Mouse (Mus musculus) forebrain, embryonic 11.5 days (tissue): ENCODE measurements around the gene C77080. TPM values are rescaled to one million over a fixed set of nuclear protein-coding genes. Genes with fewer than 3 reads are reported as not detected.

Experiments
- ATAC-seq: fragments of 200-750 bp; cut with Nextera tagmentation; replicated peaks from 2 replicates; pipeline ENCODE4 v1.8.0; 2017; ENCODE audit warnings: moderate TSS enrichment; ENCODE audit not compliant: low FRiP score
- DNase-seq: peaks from one replicate; pipeline ENCODE4 v3.0.0-alpha.2; 2017; ENCODE audit warnings: low spot score
- H3K27ac ChIP-seq: fragments of 300-500 bp; sonication (generic); 2 replicates; pipeline ENCODE4 v1.5.1; 2014; ENCODE audit warnings: low read depth, low read length
- H3K27me3 ChIP-seq: fragments of 300-500 bp; sonication (generic); 2 replicates; pipeline ENCODE4 v1.6.1; 2014; ENCODE audit warnings: mild to moderate bottlenecking, low read length, mixed read lengths; ENCODE audit not compliant: control insufficient read depth, insufficient read depth
- H3K36me3 ChIP-seq: fragments of 300-500 bp; sonication (generic); 2 replicates; pipeline ENCODE4 v1.6.1; 2014; ENCODE audit warnings: mild to moderate bottlenecking, low read length, moderate library complexity, mixed read lengths; ENCODE audit not compliant: control insufficient read depth, insufficient read depth
- H3K4me1 ChIP-seq: fragments of 300-500 bp; sonication (generic); replicated peaks from 2 replicates; pipeline ENCODE4 v1.6.1; 2014; ENCODE audit warnings: low read length, mixed read lengths; ENCODE audit not compliant: control insufficient read depth, insufficient read depth
- H3K4me2 ChIP-seq: fragments of 300-500 bp; sonication (generic); 2 replicates; pipeline ENCODE4 v1.6.1; 2014; ENCODE audit warnings: low read depth, mild to moderate bottlenecking, low read length, moderate library complexity, mixed read lengths; ENCODE audit not compliant: severe bottlenecking
- H3K4me3 ChIP-seq: fragments of 300-500 bp; sonication (generic); 2 replicates; pipeline ENCODE4 v1.5.1; 2014; ENCODE audit warnings: low read depth, low read length
- H3K9ac ChIP-seq: fragments of 300-500 bp; sonication (generic); 2 replicates; pipeline ENCODE4 v1.6.1; 2014; ENCODE audit warnings: low read length
- H3K9me3 ChIP-seq: fragments of 300-500 bp; sonication (generic); 2 replicates; pipeline ENCODE4 v1.6.1; 2016; ENCODE audit warnings: low read length, mixed read lengths; ENCODE audit not compliant: control insufficient read depth
- WGBS: fragments of 180-500 bp; shearing (Covaris S2); extraction: QIAGEN DNeasy Blood & Tissue Kit; methylation state at CpG from one replicate; pipeline ENCODE4 v1.1.7; 2014; 5-methylcytosine and 5-hydroxymethylcytosine counted together
- polyA plus RNA-seq: library from polyadenylated mRNA; unstranded; fragments of >200 nt; fragmentation: Nextera tagmentation; extraction: Ambion mirVana; gene quantifications from 2 replicates; pipeline ENCODE4 v1.2.1, GENCODE M21; 2014

C77080 gene
- polyA plus RNA-seq, 1 experiment from 2014 or later = 4.7 TPM

- H3K36me3 ChIP-seq = no peaks in the 10 kb centered on the region
- no peak for ATAC-seq
- peaks cover 9% of the 10 kb centered on the region; the same call in 1 of the 2 replicates for H3K27me3 ChIP-seq
- no peak overlapping the region for H3K27ac ChIP-seq
- H3K9ac ChIP-seq = no peak overlapping the region
- H3K4me2 ChIP-seq = no peak overlapping the region
- H3K9me3 ChIP-seq = no peaks in the 10 kb centered on the region
- WGBS = 89% methylated on average over 5 of the region's 5 CpGs
- DNase-seq = no peak
- no peak overlapping the region for H3K4me3 ChIP-seq
- peaks cover 10% of the 10 kb centered on the region; the same call in 1 of the 2 replicates for H3K4me1 ChIP-seq
Measured at GRCm38 (mm10) chr4:129283226-129283625, 22.0 kb upstream of the C77080 start.

DNA sequence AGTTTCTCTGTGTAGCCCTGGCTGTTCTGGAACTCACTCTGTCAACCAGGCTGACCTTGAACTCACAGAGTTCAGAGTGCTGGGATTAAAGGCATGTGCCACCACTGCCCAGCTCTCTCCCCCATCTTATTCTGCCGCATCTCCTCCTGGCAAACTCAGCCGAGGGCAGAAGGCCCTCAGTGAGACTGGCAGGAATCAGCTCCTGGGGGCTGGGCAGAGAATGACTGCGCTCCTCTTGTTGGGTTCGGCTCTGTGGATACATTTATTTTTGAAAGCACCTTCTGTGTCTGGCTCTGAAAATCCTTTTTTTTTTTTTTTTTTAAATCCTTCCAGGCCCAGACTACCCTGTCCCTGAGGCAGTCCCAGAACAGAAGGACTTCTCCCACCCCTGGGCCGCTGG is 21.6 kb upstream of the C77080 start:
- DNase-seq (no peak), ATAC-seq (no peak)
- H3K4me3 ChIP-seq = no peak overlapping the region
- no peaks in the 10 kb centered on the region for H3K9me3 ChIP-seq
- H3K9ac ChIP-seq = no peak overlapping the region
- H3K27me3 ChIP-seq = peaks cover 9% of the 10 kb centered on the region; the same call in 1 of the 2 replicates
- H3K27ac ChIP-seq = no peak overlapping the region
- H3K36me3 ChIP-seq = no peaks in the 10 kb centered on the region
- 88% methylated on average over 5 of the region's 5 CpGs for WGBS
- H3K4me2 ChIP-seq = no peak overlapping the region
- H3K4me1 ChIP-seq = peaks cover 10% of the 10 kb centered on the region; the same call in 1 of the 2 replicates

DNA sequence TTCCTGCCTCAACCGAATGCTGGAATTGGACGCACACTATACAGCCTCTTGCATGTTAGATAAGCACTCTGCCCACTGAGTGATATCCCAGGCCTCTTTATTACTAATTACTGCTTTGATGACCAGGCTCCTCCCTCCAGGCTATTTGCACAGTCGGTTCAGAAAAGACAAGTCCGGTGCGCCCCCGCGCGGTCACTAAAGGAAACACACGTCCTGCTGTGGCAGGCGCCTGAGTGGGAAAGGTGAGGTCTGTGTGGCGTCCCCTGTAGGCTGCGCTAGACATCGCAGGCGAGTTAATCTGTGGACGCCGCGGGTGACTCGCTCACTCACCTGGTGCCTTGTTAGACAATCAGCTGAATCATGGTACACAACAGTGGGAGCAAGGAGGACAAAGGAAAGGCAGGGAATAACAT is 15.3 kb upstream of the C77080 start:
- 2% methylated on average over 18 of the region's 18 CpGs for WGBS
- no peak; the same call in 1 of the 2 replicates for ATAC-seq
- no peak overlapping the region for H3K4me2 ChIP-seq

DNA sequence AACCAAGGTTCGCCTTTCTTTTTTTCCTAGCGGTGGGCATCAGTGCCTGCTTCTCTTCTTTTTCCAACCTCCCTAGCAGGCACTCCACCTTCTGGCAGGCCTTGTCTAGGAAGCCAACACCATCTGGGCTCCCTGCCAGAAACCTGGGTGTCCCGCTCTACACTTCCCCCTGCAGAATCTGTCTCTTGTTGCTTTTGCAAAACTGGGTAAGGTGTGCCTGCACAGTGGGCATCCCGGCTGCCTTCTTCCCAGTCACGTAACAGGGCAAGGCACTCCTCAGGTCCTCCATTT is 11.5 kb upstream of the C77080 start:
- Histone ChIP-seq H3K4me1 (no peaks in the 10 kb centered on the region), H3K9ac (no peak overlapping the region), H3K4me2 (no peak overlapping the region), H3K27ac (no peak overlapping the region), H3K27me3 (no peaks in the 10 kb centered on the region), H3K4me3 (no peak overlapping the region), H3K36me3 (no peaks in the 10 kb centered on the region), H3K9me3 (no peaks in the 10 kb centered on the region)
- WGBS = 49% methylated on average over 5 of the region's 5 CpGs
- no peak for DNase-seq
- ATAC-seq = no peak

More for the DNA sequence above, 15.3 kb upstream of the C77080 start:
- H3K27ac ChIP-seq = no peak overlapping the region
- peak; percentile 97 for DNase-seq
- H3K9me3 ChIP-seq = no peaks in the 10 kb centered on the region
- H3K4me1 ChIP-seq = no peaks in the 10 kb centered on the region
- no peak overlapping the region for H3K4me3 ChIP-seq
- H3K36me3 ChIP-seq = no peaks in the 10 kb centered on the region
- H3K9ac ChIP-seq = no peak overlapping the region
- H3K27me3 ChIP-seq = no peaks in the 10 kb centered on the region

GRCm38 (mm10) chr4:129271991-129272755 is 11.0 kb upstream of the C77080 start:
- no peaks in the 10 kb centered on the region for H3K36me3 ChIP-seq
- ATAC-seq = no peak
- H3K27ac ChIP-seq = no peak overlapping the region
- H3K4me1 ChIP-seq = no peaks in the 10 kb centered on the region
- H3K9me3 ChIP-seq = no peaks in the 10 kb centered on the region
- no peak for DNase-seq
- no peak overlapping the region for H3K4me3 ChIP-seq
- H3K4me2 ChIP-seq = no peak overlapping the region
- no peaks in the 10 kb centered on the region for H3K27me3 ChIP-seq
- no peak overlapping the region for H3K9ac ChIP-seq
- WGBS = 20% methylated on average over 15 of the region's 15 CpGs

DNA sequence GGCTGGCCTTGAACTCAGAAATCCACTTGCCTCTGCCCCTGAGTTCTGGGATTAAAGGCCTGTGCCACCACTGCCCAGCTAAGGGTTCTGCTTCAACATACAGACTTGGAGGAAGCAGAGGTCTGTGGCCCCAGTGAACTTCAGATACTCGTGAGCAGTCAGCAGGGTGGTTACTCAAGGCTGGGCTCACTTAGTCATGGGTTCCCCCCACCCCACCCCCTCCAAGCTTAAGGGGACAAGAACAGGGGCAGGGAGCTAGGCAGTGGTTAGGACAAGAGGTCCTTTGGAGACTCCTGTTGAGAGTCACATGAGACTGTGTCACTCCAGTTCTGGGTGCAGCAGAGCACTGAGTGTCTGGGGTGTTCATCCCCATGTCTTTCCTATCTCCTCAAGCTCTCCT is 7.5 kb upstream of the C77080 start:
- Histone ChIP-seq H3K9me3 (no peaks in the 10 kb centered on the region), H3K9ac (no peak overlapping the region), H3K4me1 (no peaks in the 10 kb centered on the region), H3K36me3 (no peaks in the 10 kb centered on the region), H3K4me2 (no peak overlapping the region), H3K4me3 (no peak overlapping the region), H3K27ac (no peak overlapping the region), H3K27me3 (no peaks in the 10 kb centered on the region)
- WGBS = 54% methylated on average over 1 of the region's 1 CpGs
- DNase-seq = no peak
- ATAC-seq = no peak

DNA sequence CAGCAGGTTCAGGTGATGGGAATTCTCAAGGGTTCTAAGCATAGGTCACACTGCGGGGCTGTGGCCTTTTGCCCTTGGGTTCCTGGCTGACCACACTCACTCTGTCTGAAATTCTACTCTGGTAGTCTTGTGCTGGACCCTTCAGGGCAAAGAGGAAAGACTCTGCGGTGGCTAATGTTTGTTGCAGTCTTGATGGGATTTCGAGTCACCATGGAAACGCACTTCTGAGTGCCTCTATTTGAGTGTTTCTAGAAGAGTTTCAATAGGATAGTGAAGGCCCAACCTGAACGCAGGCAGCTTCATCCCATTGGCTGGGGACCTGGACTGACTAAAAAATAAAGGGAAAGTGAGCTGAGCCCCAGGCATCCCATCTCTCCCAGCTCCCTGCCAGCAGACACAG is 5.6 kb upstream of the C77080 start:
- ATAC-seq (no peak), DNase-seq (no peak)
- H3K9ac ChIP-seq = no peak overlapping the region
- 73% methylated on average over 5 of the region's 5 CpGs for WGBS
- no peaks in the 10 kb centered on the region for H3K36me3 ChIP-seq
- H3K27ac ChIP-seq = no peak overlapping the region
- H3K9me3 ChIP-seq = no peaks in the 10 kb centered on the region
- no peak overlapping the region for H3K4me2 ChIP-seq
- H3K4me1 ChIP-seq = no peaks in the 10 kb centered on the region
- no peak overlapping the region for H3K4me3 ChIP-seq
- no peaks in the 10 kb centered on the region for H3K27me3 ChIP-seq

DNA sequence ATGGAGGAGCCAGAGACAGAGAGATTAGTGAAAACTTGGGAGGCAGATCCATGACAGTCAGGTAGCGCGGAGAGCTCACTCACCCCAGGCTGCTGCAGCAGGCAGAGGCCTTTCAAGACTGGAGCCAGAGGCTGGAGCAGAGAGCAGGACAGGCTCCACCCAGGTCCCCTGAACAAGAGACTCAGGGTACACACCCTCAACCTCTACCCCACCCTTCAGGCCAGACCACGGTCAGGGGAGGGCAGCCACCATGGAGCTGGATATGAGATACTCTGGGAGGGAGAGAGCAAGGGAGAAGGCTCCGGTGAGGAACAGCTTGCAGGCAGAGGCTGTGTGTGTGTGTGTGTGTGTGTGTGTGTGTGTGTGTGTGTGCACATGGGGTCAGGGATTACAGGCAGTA is 5.0 kb upstream of the C77080 start:
- 92% methylated on average over 4 of the region's 4 CpGs for WGBS
- Histone ChIP-seq H3K9ac (no peak overlapping the region), H3K9me3 (no peaks in the 10 kb centered on the region), H3K4me1 (no peaks in the 10 kb centered on the region), H3K4me3 (no peak overlapping the region), H3K27ac (no peak overlapping the region), H3K27me3 (no peaks in the 10 kb centered on the region), H3K36me3 (no peaks in the 10 kb centered on the region), H3K4me2 (no peak overlapping the region)
- ATAC-seq = no peak
- DNase-seq = no peak
